Mouse (Mus musculus) embryonic facial prominence, embryonic 12.5 days (tissue): ENCODE data around the gene Pde4d. TPM values are rescaled to one million over a fixed set of nuclear protein-coding genes. Genes with fewer than 3 reads are reported as not detected.
A peak's percentile ranks its signal among the peaks of the same experiment; 100 is the strongest.

Experiments
- ATAC-seq: fragments of 200-750 bp; cut with Nextera tagmentation; 2 replicates; pipeline ENCODE4 v1.8.0; 2017; ENCODE audit not compliant: insufficient number of reproducible peaks, insufficient read depth, low FRiP score, low TSS enrichment
- H3K27ac ChIP-seq: fragments of 300-500 bp; sonication (generic); 2 replicates; pipeline ENCODE4 v1.5.1; 2016; ENCODE audit warnings: mild to moderate bottlenecking
- H3K27me3 ChIP-seq: fragments of 300-500 bp; sonication (generic); 2 replicates; pipeline ENCODE4 v1.6.1; 2016; ENCODE audit warnings: mild to moderate bottlenecking, moderate library complexity
- H3K36me3 ChIP-seq: fragments of 300-500 bp; sonication (generic); 2 replicates; pipeline ENCODE4 v1.6.1; 2016; ENCODE audit warnings: mild to moderate bottlenecking
- H3K4me1 ChIP-seq: fragments of 300-500 bp; sonication (generic); 2 replicates; pipeline ENCODE4 v1.6.1; 2016
- H3K4me2 ChIP-seq: fragments of 300-500 bp; sonication (generic); replicated peaks from 2 replicates; pipeline ENCODE4 v1.6.1; 2016; ENCODE audit warnings: mild to moderate bottlenecking, moderate library complexity
- H3K4me3 ChIP-seq: fragments of 300-500 bp; sonication (generic); 2 replicates; pipeline ENCODE4 v1.5.1; 2016; ENCODE audit warnings: mild to moderate bottlenecking
- H3K9ac ChIP-seq: fragments of 300-500 bp; sonication (generic); 2 replicates; pipeline ENCODE4 v1.6.1; 2016; ENCODE audit warnings: mild to moderate bottlenecking, moderate library complexity
- H3K9me3 ChIP-seq: fragments of 300-500 bp; sonication (generic); 2 replicates; pipeline ENCODE4 v1.6.1; 2016; ENCODE audit warnings: mild to moderate bottlenecking, moderate library complexity
- WGBS: fragments of 180-500 bp; shearing (Covaris S2); methylation state at CpG from one replicate; pipeline ENCODE4 v1.1.7; 2016; 5-methylcytosine and 5-hydroxymethylcytosine counted together
- polyA plus RNA-seq: library from polyadenylated mRNA; unstranded; fragments of >200 nt; fragmentation: Nextera tagmentation; extraction: Ambion mirVana; gene quantifications from 2 replicates; pipeline ENCODE4 v1.2.1, GENCODE M21; 2016

Pde4d gene
- polyA plus RNA-seq, 1 experiment from 2014 or later: 20.4 TPM

DNA sequence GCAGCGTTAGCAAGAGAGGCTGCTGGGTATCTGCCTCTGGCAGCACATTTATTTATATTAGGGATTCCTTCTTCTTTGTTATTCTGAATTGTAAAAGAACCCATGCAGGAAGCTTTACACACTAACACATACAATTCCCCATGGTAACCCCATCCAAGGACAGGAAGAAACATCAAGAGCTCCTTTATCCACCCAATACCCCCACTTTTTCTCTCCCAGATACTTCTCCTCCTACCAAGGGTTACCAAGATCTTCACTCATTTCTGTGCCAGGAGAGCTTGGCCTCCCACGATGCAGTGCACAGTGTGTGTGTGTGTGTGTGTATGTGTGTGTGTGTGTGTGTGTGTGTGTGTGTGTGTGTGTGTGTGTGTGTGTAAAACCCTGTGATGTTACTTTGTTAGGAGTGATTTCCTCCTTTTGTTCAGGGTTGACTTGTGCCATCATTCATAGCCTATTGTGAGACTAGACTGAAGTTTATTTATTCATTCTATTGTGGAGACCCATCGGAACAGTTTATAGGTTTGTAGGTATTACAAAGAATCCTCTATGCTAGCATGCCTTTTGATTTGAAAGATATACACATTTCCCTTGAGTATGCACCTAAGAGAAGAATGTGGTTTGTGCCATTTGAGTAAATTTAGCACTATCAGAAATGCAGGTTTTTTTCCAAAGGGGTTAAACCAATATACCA, 846.7 kb downstream of the Pde4d start:
- Histone ChIP-seq H3K36me3 (no peaks in the 10 kb centered on the region), H3K4me2 (no peak overlapping the region), H3K4me3 (no peak overlapping the region), H3K4me1 (0 out of 2 replicates have a peak, but pooled peaks cover 3% of the 10 kb centered on the region), H3K27me3 (no peaks in the 10 kb centered on the region), H3K27ac (no peak overlapping the region), H3K9ac (no peak overlapping the region), H3K9me3 (no peaks in the 10 kb centered on the region)
- 63% methylated on average over 3 of the region's 3 CpGs for WGBS
- ATAC-seq: no peak

DNA sequence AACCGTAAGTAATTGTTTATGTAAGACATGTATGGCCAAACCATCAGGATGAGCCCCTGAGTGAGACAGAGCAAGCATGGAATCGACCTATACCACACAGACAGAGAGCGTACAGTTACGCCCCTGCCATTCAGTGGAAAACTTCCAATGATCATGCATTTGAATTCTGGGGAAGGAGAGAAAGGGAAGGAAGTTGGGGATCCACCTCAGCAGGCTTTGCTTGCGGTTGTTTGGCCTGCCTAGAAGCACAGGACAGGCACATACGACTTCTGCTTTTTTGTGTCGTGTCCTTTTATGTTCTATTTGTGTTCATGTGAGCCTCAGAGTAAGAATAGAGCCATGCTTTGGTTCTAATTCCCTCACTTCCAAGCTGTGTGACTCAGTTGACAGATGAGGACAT, 849.1 kb downstream of the Pde4d start:
- Histone ChIP-seq H3K9ac (no peak overlapping the region), H3K36me3 (no peaks in the 10 kb centered on the region), H3K27ac (no peak overlapping the region), H3K4me1 (0 out of 2 replicates have a peak, but pooled peaks cover 3% of the 10 kb centered on the region), H3K9me3 (no peaks in the 10 kb centered on the region), H3K4me2 (no peak overlapping the region), H3K4me3 (no peak overlapping the region), H3K27me3 (no peaks in the 10 kb centered on the region)
- WGBS: 87% methylated on average over 7 of the region's 7 CpGs
- no peak for ATAC-seq

DNA sequence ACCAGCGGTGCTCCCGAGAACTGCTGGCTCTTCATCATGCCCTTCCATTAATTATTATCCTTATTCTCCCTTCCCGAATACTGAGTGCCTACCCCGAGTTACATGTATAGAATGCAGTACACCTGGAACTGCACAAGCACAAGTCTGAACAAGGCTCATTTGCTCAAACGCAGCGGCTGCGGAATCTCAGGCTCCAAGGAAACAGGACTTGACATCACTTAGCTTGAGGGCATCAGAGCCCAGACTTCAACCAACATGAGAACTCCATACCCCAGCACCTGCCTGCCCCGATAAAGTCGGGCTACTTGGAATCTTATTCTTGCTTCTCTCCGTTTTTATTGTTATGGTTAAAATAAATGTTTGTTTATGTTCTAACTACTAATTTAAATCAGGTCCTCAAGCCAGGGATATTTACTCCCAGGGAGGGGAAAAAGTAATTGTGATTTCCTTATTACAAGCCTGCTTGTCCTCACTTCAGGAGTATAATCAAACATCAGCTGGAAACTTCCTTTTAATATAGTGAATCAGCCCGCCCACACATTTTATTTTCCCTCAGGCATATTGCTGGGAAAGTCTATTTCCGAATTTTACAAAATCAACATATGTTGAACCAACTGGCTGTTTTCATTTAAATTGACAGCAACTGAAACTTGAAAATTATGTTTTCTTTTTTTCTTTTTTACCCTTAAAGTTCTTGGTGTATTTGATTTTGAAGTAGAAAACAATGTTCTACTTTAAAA, 849.9 kb downstream of the Pde4d start:
- Histone ChIP-seq H3K36me3 (no peaks in the 10 kb centered on the region), H3K4me1 (0 out of 2 replicates have a peak, but pooled peaks cover 3% of the 10 kb centered on the region), H3K4me2 (no peak overlapping the region), H3K27me3 (no peaks in the 10 kb centered on the region), H3K27ac (no peak overlapping the region), H3K9ac (no peak overlapping the region), H3K4me3 (no peak overlapping the region), H3K9me3 (no peaks in the 10 kb centered on the region)
- WGBS: 76% methylated on average over 12 of the region's 12 CpGs
- ATAC-seq: no peak

DNA sequence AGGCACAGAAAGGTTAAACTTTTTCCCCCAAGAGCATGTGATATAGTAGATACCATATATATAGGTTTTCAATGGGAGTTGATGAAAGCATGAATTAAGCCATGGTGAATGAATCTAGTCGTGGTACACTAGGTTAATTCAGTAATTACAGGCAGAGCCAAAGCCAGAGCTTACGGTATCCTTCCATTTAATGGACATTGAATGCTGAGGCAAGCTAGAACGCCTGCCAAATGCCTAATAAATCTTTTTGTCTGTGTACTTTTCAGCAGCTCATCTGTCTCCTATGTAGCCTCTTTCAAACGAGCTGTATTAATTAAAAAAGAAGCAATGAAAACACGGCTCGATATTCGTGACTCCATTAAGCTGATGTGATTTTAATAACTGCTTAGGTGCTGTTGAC, 862.8 kb downstream of the Pde4d start:
- Histone ChIP-seq H3K27me3 (no peaks in the 10 kb centered on the region), H3K27ac (no peak overlapping the region), H3K4me3 (no peak overlapping the region), H3K9ac (no peak overlapping the region), H3K36me3 (no peaks in the 10 kb centered on the region), H3K4me1 (no peaks in the 10 kb centered on the region), H3K4me2 (no peak overlapping the region), H3K9me3 (no peaks in the 10 kb centered on the region)
- no peak for ATAC-seq
- 67% methylated on average over 7 of the region's 7 CpGs for WGBS

DNA sequence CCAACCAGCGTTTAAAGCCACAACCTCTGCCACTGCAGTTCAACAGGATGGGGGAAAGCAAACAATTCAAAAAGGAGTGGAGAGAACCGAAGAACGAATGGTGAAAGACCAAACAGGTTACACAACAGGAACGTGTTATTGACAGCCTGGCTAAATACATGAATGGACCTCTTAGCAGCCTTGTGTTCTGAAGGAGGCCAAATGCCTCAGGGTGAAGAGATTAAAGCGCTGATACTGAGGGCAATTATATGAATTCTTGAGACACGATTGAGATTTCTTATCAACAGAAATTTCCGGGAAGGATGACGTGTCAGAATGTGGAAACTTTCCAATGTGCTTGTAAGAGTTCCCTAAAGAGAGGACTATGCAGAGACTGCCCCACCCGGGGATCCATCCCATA, 865.9 kb downstream of the Pde4d start:
- Histone ChIP-seq H3K4me2 (no peak overlapping the region), H3K4me1 (peaks cover 7% of the 10 kb centered on the region; the same call in 1 of the 2 replicates), H3K9me3 (no peaks in the 10 kb centered on the region), H3K9ac (no peak overlapping the region), H3K4me3 (no peak overlapping the region), H3K36me3 (no peaks in the 10 kb centered on the region), H3K27me3 (no peaks in the 10 kb centered on the region), H3K27ac (no peak overlapping the region)
- 62% methylated on average over 9 of the region's 9 CpGs for WGBS
- ATAC-seq: no peak

DNA sequence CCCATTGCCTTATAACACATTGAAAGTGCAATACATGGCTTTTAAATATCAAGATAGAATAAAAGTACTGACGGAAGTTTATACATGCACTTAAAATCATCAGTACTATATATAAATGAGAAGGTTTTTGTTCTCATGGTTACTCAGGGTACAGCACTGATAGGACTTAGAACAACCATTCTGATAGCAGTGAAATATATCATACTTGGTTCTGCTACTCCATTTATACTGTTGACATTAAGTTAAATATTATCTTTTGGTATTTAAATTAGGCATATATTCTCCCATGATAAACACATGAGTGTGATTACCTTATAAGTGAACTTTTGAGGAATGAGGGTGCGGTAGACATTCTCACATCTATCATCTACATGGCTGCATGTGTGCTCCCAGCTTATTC, 867.9 kb downstream of the Pde4d start:
- H3K9ac ChIP-seq: no peak overlapping the region
- no peak for ATAC-seq
- 96% methylated on average over 2 of the region's 2 CpGs for WGBS
- H3K27ac ChIP-seq: no peak overlapping the region
- no peaks in the 10 kb centered on the region for H3K36me3 ChIP-seq
- H3K4me2 ChIP-seq: no peak overlapping the region
- H3K4me3 ChIP-seq: no peak overlapping the region
- no peaks in the 10 kb centered on the region for H3K9me3 ChIP-seq
- H3K4me1 ChIP-seq: peaks cover 7% of the 10 kb centered on the region; the same call in 1 of the 2 replicates
- no peaks in the 10 kb centered on the region for H3K27me3 ChIP-seq

DNA sequence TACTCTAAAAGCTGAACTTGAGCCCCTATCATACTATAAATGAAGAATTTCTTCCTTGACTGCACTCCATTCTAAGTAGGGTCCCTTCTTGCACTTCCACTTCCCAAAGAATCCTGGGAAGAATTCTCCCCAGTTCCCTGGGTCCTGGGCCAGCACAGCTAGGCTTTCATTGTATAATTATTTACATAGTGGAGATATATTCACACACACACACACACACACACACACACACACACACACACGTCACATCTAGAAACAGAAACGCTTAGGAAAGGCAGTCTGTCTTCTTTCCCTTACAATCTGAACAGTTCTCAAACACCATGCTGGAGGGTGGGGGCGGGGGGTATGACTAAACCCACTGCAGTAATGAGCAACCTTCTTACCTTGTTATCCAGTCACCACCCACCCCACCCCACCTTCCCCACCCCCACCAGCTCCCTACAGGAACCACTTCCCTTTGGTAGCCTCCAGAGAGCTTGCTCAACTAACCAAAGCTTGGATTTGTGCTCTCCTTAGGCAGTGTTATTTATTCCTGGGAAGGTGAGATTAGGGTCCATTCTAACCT, 868.8 kb downstream of the Pde4d start:
- Histone ChIP-seq H3K36me3 (no peaks in the 10 kb centered on the region), H3K4me1 (peaks cover 7% of the 10 kb centered on the region; the same call in 1 of the 2 replicates), H3K9me3 (no peaks in the 10 kb centered on the region), H3K4me3 (no peak overlapping the region), H3K9ac (no peak overlapping the region), H3K27ac (no peak overlapping the region), H3K27me3 (no peaks in the 10 kb centered on the region), H3K4me2 (no peak overlapping the region)
- WGBS: 71% methylated on average over 3 of the region's 3 CpGs
- no peak for ATAC-seq

DNA sequence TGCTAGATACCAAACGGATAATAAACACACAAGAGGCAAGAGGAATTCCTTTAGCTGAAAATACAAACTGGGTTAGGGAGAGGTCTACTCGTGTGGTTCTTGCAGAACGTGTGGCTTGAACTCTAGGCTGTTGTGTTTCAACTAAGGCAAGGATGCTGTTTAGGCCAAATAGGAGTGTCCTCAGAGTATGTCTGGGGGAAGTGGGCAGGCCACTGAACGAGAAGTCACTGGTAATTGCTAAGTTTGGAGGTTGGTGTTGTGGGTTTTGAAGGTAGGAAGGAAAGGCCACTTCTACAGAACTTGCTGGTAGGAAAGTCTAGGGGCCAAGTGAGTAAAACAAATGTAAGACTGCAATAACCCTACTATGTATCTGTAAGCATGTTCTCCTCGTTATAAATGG, 876.3 kb downstream of the Pde4d start:
- Histone ChIP-seq H3K4me2 (no peak overlapping the region), H3K4me1 (no peaks in the 10 kb centered on the region), H3K27me3 (no peaks in the 10 kb centered on the region), H3K9ac (no peak overlapping the region), H3K9me3 (no peaks in the 10 kb centered on the region), H3K36me3 (no peaks in the 10 kb centered on the region), H3K4me3 (no peak overlapping the region), H3K27ac (no peak overlapping the region)
- 86% methylated on average over 5 of the region's 5 CpGs for WGBS
- ATAC-seq: no peak

DNA sequence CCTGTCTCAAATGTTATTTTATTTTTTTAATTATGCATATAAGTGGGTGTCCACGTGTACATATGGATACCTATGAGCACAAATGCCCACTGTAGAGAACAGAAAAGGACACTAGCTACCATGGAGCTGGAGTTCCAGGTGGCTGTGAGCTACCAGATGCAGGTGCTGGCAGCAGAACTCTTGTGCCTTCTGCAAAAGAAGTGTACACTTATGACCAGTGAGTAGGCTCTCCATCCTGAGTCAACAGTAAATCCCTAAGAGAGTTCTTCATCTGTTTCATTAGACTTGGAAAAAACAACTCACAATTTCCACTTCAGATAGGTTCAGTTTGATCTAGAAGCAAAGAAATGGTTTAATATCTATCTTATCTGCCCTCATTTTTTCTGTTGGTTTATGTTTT, 881.8 kb downstream of the Pde4d start:
- 56% methylated on average over 1 of the region's 1 CpGs for WGBS
- H3K4me2 ChIP-seq: no peak overlapping the region
- ATAC-seq: no peak

DNA sequence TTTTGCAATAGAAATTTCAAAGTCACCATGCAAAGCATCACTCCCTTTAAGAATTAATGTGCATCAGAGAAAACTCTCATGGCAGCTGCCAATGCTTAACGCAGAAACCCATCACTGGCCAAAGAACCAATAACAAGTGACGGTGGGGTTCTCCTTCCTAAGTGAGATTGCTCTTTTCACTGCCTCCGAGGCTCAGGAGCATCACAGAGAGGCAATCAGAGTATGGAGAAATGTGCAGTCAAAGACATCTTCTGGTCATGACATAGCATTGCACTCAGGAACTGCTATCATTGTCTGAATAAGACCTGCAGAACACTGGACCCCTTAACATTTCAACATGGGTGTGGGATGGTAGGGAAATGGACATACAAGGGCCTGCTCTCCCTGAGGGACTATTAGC, 892.2 kb downstream of the Pde4d start:
- Histone ChIP-seq H3K27me3 (no peaks in the 10 kb centered on the region), H3K36me3 (no peaks in the 10 kb centered on the region), H3K4me2 (no peak overlapping the region), H3K4me1 (no peaks in the 10 kb centered on the region; the same call in 1 of the 2 replicates), H3K4me3 (no peak overlapping the region), H3K9ac (no peak overlapping the region), H3K27ac (no peak overlapping the region), H3K9me3 (no peaks in the 10 kb centered on the region)
- ATAC-seq: no peak
- 51% methylated on average over 3 of the region's 3 CpGs for WGBS

More for the DNA sequence above, 881.8 kb downstream of the Pde4d start:
- no peak overlapping the region for H3K4me3 ChIP-seq
- H3K4me1 ChIP-seq: no peaks in the 10 kb centered on the region
- no peaks in the 10 kb centered on the region for H3K27me3 ChIP-seq
- H3K36me3 ChIP-seq: no peaks in the 10 kb centered on the region
- H3K9ac ChIP-seq: no peak overlapping the region
- no peaks in the 10 kb centered on the region for H3K9me3 ChIP-seq
- no peak overlapping the region for H3K27ac ChIP-seq

DNA sequence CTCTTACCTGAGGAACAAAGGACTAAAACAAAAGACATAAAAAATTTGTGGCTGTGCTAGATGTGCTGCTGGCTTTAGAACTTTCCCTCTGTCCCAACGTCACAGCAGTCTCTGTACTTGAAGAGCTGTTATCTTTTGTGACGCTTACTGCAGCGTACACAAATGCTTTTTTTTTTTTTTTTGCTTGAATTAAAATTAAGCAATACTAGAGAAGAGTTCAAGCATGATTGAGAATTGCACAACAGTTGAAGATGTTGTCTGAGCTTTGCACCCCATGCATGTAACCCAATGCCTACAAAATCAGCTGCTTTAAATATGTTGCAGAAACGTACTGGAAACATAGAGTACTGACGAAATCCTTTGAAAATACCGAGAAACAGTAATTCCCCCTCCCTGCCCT, 892.7 kb downstream of the Pde4d start:
- H3K27me3 ChIP-seq: no peaks in the 10 kb centered on the region
- no peaks in the 10 kb centered on the region for H3K9me3 ChIP-seq
- no peak overlapping the region for H3K27ac ChIP-seq
- WGBS: 41% methylated on average over 6 of the region's 6 CpGs
- no peak overlapping the region for H3K4me3 ChIP-seq
- ATAC-seq: no peak
- H3K9ac ChIP-seq: no peak overlapping the region
- no peaks in the 10 kb centered on the region for H3K36me3 ChIP-seq
- H3K4me2 ChIP-seq: no peak overlapping the region
- no peaks in the 10 kb centered on the region; the same call in 1 of the 2 replicates for H3K4me1 ChIP-seq

DNA sequence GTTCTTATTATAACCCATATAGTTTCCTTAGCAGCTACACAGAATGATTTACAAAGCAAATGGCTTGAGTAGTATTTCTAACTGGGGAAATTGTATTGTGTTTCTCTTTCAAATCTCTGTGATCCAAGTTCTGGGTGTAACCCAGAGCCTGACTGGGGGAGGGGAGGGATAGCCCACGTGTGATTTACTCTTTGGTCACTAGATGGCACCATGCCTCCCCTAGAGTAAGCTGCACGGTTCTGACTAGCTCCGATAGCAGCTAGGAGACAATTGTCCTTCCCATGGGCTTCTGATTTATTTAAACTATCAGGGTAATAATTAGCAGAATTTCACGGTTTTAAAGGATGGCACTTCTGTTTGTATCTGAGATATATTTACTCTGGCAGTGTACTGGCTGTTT, 893.8 kb downstream of the Pde4d start:
- H3K9me3 ChIP-seq: no peaks in the 10 kb centered on the region
- H3K36me3 ChIP-seq: no peaks in the 10 kb centered on the region
- H3K9ac ChIP-seq: no peak overlapping the region
- H3K4me2 ChIP-seq: no peak overlapping the region
- 0% methylated on average over 4 of the region's 4 CpGs for WGBS
- no peaks in the 10 kb centered on the region for H3K27me3 ChIP-seq
- H3K4me3 ChIP-seq: no peak overlapping the region
- H3K27ac ChIP-seq: no peak overlapping the region
- no peaks in the 10 kb centered on the region; the same call in 1 of the 2 replicates for H3K4me1 ChIP-seq
- peak; percentile 67; the same call in 1 of the 2 replicates for ATAC-seq
